Mouse (Mus musculus) brain, embryonic 14.5 days (tissue): ENCODE measurements around the gene Rfc1.

Source experiments
- CTCF ChIP-seq: fragments of 200-500 bp; IDR thresholded peaks from 2 replicates; pipeline ENCODE4 v1.5.1; 2012; ENCODE audit warnings: inconsistent platforms, mild to moderate bottlenecking, moderate library complexity, borderline replicate concordance; ENCODE audit not compliant: insufficient read depth, insufficient read length; ENCODE audit errors: extremely low read depth
- POLR2A ChIP-seq: fragments of 200-500 bp; IDR thresholded peaks from 2 replicates; pipeline ENCODE4 v1.6.1; 2012; ENCODE audit warnings: mild to moderate bottlenecking, inconsistent platforms, borderline replicate concordance; ENCODE audit not compliant: poor library complexity, insufficient read depth, insufficient read length, severe bottlenecking; ENCODE audit errors: extremely low read depth

- TF ChIP-seq POLR2A (no peak), CTCF (peak; percentile 40; the same call in 1 of the 2 replicates)
These were observed 92.7 kb downstream of the Rfc1 start for GRCm38 (mm10) chr5:65242740-65243139.
